Comparison of ENCODE assay signal across 30 mouse cellular contexts in genomic region chr2:24914762-24915161, GRCm38 (mm10). TPM values are rescaled to one million over a fixed set of nuclear protein-coding genes. Genes with fewer than 3 reads are reported as not detected.
A peak's percentile ranks its signal among the peaks of the same experiment; 100 is the strongest.
DNase-seq lines count a peak whose midpoint lies in the region; ATAC-seq and TF ChIP-seq lines count a peak whose summit lies in the region.
"Had no signal": no experiment of that assay in that cellular context is flagged by ENCODE, and none has a peak within 500 bp of the region (broad histone marks: within the 10 kb centered on the region; RNA-seq: fewer than 3 reads in every experiment).

No protein-coding gene starts in this region.

- H3K4me2 ChIP-seq in kidney, postnatal 0 days (ENCODE audit: low read length) = no peak overlapping the region
- H3K4me2 ChIP-seq: embryonic facial prominence, embryonic 13.5 days; forebrain, embryonic 12.5 days; heart, embryonic 12.5 days; heart, embryonic 15.5 days; hindbrain, embryonic 14.5 days had no signal

- no peak for TF ChIP-seq CTCF in heart, adult 2 months (IDR thresholded peaks at IDR 0.05)
- no peak for TF ChIP-seq CTCF in kidney, postnatal 0 days (IDR thresholded peaks at IDR 0.05; ENCODE audit: low read depth)

- H3K4me3 ChIP-seq in heart, adult 2 months = no peak overlapping the region
- H3K4me3 ChIP-seq in kidney, postnatal 0 days (replicated peaks; ENCODE audit: low read depth, low read length) = no peak overlapping the region
- H3K4me3 ChIP-seq: embryonic facial prominence, embryonic 10.5 days; embryonic facial prominence, embryonic 13.5 days; erythroblast, embryonic 14.5 days; forebrain, embryonic 12.5 days; heart, embryonic 12.5 days; heart, embryonic 15.5 days; hindbrain, embryonic 10.5 days had no signal

- no peaks in the 10 kb centered on the region for H3K27me3 ChIP-seq in heart, adult 2 months (ENCODE audit: control insufficient read depth, insufficient read depth, low read length)
- no peaks in the 10 kb centered on the region for H3K27me3 ChIP-seq in kidney, postnatal 0 days (ENCODE audit: insufficient read depth, low read length)
- H3K27me3 ChIP-seq: embryonic facial prominence, embryonic 13.5 days; forebrain, embryonic 12.5 days; heart, embryonic 12.5 days; heart, embryonic 15.5 days had no signal

- no peak for ATAC-seq in kidney, postnatal 0 days (replicated peaks; ENCODE audit: low FRiP score, low read depth)
- no peak for ATAC-seq in cerebellum, adult (ENCODE audit: insufficient number of reproducible peaks, low FRiP score, low TSS enrichment)
- ATAC-seq: forebrain, embryonic 16.5 days; hindbrain, postnatal 0 days; inflammation-experienced regulatory T-cells, adult 6 months; intestine, embryonic 16.5 days had no signal

- no peak for TF ChIP-seq EP300 in heart, adult 2 months (IDR thresholded peaks at IDR 0.05; ENCODE audit: insufficient read depth, low read depth, low read length)

- H3K79me2 ChIP-seq in heart, adult 2 months (replicated peaks; ENCODE audit: control insufficient read depth, insufficient read depth, low read length) = peaks cover 8% of the 10 kb centered on the region

- H3K9ac ChIP-seq in heart, adult 2 months (ENCODE audit: low read depth, low read length) = no peak overlapping the region
- H3K9ac ChIP-seq in kidney, postnatal 0 days (ENCODE audit: low read depth, low read length) = no peak overlapping the region
- H3K9ac ChIP-seq: embryonic facial prominence, embryonic 13.5 days; forebrain, embryonic 12.5 days; heart, embryonic 12.5 days; heart, embryonic 15.5 days; hindbrain, embryonic 14.5 days had no signal

- TF ChIP-seq POLR2A in heart, adult 2 months (IDR thresholded peaks at IDR 0.05; ENCODE audit: insufficient read depth, low read depth, low read length) = no peak

- DNase-seq in heart, adult 11 months = peak; percentile 45
- DNase-seq in heart, adult 2 months = no peak
- DNase-seq in kidney, postnatal 0 days (ENCODE audit: low spot score) = peak; percentile 25
- DNase-seq in kidney, postnatal 25 days = no peak
- DNase-seq in ZHBTc4 (ENCODE audit: low read depth, low spot score) = peak; percentile 18
- DNase-seq: adrenal gland, adult 2 months; adrenal gland, postnatal 14 days; cerebellum, adult 11-12 months; cerebellum, adult 8-10 months; cerebellum, postnatal 10 days; cerebellum, postnatal 36 days; embryo, embryonic 11 days; gastrocnemius, postnatal 10 days; gastrocnemius, postnatal 36 days; heart, postnatal 10 days; heart, postnatal 36 days had no signal

- no peak overlapping the region for H3K27ac ChIP-seq in heart, adult 2 months
- no peak overlapping the region for H3K27ac ChIP-seq in kidney, postnatal 0 days
- H3K27ac ChIP-seq: embryonic facial prominence, embryonic 10.5 days; embryonic facial prominence, embryonic 13.5 days; forebrain, embryonic 12.5 days; heart, embryonic 15.5 days; hindbrain, embryonic 10.5 days; hindbrain, embryonic 14.5 days; hindbrain, postnatal 0 days had no signal

- WGBS in heart, adult 2 months = 44% methylated on average over 3 of the region's 3 CpGs
- 74% methylated on average over 3 of the region's 3 CpGs for WGBS in kidney, postnatal 0 days

- peaks cover 5% of the 10 kb centered on the region for H3K4me1 ChIP-seq in heart, adult 2 months (ENCODE audit: control insufficient read depth, insufficient read depth, low read length)
- H3K4me1 ChIP-seq in kidney, postnatal 0 days (replicated peaks; ENCODE audit: insufficient read depth, low read length) = peaks cover 7% of the 10 kb centered on the region

- H3K9me3 ChIP-seq in kidney, postnatal 0 days (replicated peaks; ENCODE audit: low read length) = no peaks in the 10 kb centered on the region
- H3K9me3 ChIP-seq: embryonic facial prominence, embryonic 10.5 days; embryonic facial prominence, embryonic 13.5 days; forebrain, embryonic 12.5 days; G1E; heart, embryonic 12.5 days; heart, embryonic 15.5 days; hindbrain, embryonic 10.5 days had no signal

- peaks cover 7% of the 10 kb centered on the region; the same call in 1 of the 2 replicates for H3K36me3 ChIP-seq in heart, adult 2 months (ENCODE audit: control insufficient read depth, insufficient read depth, low read length)
- H3K36me3 ChIP-seq in kidney, postnatal 0 days (ENCODE audit: insufficient read depth, low read length) = no peaks in the 10 kb centered on the region
- H3K36me3 ChIP-seq: heart, embryonic 15.5 days had no signal

- intact Hi-C loops in heart, adult 2 months (cut with DNase I) = no loop called here

RNA-seq across cellular contexts. Expression of gene Ehmt1, which starts 4.7 kb away (rescaled TPM):
- total RNA-seq in heart, adult 2 months (2021) = 10 to 100 TPM; 29.8 to 33.2 TPM
- polyA plus RNA-seq in heart, adult 2 months (2012; rRNA removed) = 27.0 and 47.8 TPM in 2 replicates
- 47.5 and 58.8 TPM in 2 replicates for polyA plus RNA-seq in kidney, postnatal 0 days (2015; fragmentation: Nextera tagmentation; extraction: Ambion mirVana)

RNA-seq across cellular contexts. Expression of gene Arrdc1, which starts 20.3 kb away (rescaled TPM):
- 1 to 10 TPM; 4.5 to 5.7 TPM for total RNA-seq in heart, adult 2 months (2021)
- polyA plus RNA-seq in heart, adult 2 months (2012; rRNA removed) = 21.8 and 27.1 TPM in 2 replicates
- polyA plus RNA-seq in kidney, postnatal 0 days (2015; fragmentation: Nextera tagmentation; extraction: Ambion mirVana) = 66.3 and 72.3 TPM in 2 replicates

RNA-seq across cellular contexts. Expression of gene Zmynd19, which starts 34.8 kb away (rescaled TPM):
- total RNA-seq in heart, adult 2 months (2021) = 10 to 100 TPM; 16.7 to 17.5 TPM
- polyA plus RNA-seq in heart, adult 2 months (2012; rRNA removed) = 6.4 and 10.0 TPM in 2 replicates
- polyA plus RNA-seq in kidney, postnatal 0 days (2015; fragmentation: Nextera tagmentation; extraction: Ambion mirVana) = 11.7 and 12.2 TPM in 2 replicates

RNA-seq across cellular contexts. Expression of gene Dph7, which starts 47.4 kb away (rescaled TPM):
- 1 to 10 TPM; 4.0 to 4.4 TPM for total RNA-seq in heart, adult 2 months (2021)
- 6.9 and 10.2 TPM in 2 replicates for polyA plus RNA-seq in heart, adult 2 months (2012; rRNA removed)
- polyA plus RNA-seq in kidney, postnatal 0 days (2015; fragmentation: Nextera tagmentation; extraction: Ambion mirVana) = 21.6 and 23.8 TPM in 2 replicates

Comparison
In these comparisons a context has a peak if more than half of its experiments do, and no peak if none do; other contexts are left out.
1. DNase-seq: peak in heart, adult 11 months (single experiment), kidney, postnatal 0 days (single experiment) and ZHBTc4 (single experiment); none in heart, adult 2 months (0 of 2) and kidney, postnatal 25 days (0 of 2).